Mouse (Mus musculus): ENCODE results near the gene Manba.
A peak's percentile ranks its signal among the peaks of the same experiment; 100 is the strongest.
"Not testable (repeated sequence)": the region's sequence is repeated elsewhere in the genome, so short reads cannot be mapped to it uniquely, and the experiment has no call there.

Gene Manba

DNA sequence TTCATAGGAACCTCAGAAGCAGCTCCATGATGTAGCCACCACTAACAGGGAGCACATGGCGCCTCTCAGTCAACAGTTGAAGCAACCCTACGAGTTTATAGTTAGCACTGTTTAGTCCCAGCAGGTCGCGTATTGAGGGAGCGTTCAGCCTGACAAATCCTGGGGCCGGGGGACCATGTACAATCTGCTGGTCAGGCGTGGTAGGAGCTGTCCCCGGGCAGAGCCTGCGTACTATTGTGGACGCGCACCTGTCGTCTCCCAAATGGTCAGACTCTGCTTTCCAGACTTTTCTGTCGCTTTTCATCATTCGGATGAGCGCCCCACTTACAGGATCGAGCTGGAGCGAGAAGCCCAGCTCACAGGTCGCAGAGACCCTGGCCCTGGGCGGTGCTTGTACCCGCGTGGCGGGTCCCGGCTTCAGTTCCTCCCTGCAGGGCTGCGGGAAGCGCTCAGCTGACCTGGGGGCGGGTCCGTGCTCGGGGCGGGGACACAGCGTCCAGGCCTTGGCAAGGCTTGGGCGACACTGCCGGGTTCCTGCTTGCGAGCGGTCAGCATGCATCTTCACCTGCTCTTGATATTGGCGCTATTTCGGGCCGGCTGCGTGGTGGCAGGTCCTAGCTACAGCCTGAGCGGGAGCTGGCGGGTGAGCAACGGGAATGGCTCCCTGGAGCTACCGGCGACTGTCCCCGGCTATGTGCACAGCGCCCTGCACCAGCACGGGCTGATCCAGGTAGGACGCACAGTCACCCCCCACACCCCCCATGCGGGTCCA is at the start of gene Manba:
TSS of gene Manba (plus strand) at position 484 of the 772 bp plus-strand sequence.
- DNase-seq (ENCODE audit: low spot score in 2 of 2): peak; percentile 45 to 59

DNA sequence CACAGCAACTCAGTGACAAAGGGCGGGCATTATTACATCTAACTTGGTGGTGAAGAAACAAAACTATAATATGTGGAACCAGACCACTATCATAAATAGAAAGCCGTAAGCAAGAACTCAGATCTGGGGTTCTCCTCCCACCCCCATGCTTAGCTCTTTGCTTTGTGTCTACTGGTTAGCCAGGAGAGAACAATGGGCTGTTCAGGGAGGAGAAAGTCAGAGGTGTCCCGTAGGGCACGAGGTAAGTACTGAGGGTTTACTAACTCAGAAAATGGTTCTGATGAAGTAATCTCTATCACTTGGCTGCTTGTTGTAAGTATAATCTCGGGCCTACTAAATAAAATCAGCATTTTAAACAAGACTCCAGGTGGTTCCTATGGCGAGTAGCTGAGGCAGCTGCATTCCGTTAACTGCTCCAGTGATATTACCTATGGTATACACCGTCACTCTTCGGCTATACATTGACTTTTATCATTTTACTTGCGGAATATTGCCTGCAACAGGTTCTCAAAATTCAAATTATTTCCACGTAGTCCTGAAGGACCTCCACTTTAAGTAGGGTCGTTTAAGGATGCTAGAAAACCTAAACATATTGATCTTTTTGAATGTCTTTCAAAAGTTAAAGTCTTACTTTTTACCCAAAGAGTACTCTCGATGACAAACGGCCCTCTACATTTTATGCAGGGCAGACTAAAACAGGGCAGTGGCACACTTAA is 48.4 kb upstream of the Manba start:
- no peak for DNase-seq (ENCODE audit: low spot score in 2 of 2)

DNA sequence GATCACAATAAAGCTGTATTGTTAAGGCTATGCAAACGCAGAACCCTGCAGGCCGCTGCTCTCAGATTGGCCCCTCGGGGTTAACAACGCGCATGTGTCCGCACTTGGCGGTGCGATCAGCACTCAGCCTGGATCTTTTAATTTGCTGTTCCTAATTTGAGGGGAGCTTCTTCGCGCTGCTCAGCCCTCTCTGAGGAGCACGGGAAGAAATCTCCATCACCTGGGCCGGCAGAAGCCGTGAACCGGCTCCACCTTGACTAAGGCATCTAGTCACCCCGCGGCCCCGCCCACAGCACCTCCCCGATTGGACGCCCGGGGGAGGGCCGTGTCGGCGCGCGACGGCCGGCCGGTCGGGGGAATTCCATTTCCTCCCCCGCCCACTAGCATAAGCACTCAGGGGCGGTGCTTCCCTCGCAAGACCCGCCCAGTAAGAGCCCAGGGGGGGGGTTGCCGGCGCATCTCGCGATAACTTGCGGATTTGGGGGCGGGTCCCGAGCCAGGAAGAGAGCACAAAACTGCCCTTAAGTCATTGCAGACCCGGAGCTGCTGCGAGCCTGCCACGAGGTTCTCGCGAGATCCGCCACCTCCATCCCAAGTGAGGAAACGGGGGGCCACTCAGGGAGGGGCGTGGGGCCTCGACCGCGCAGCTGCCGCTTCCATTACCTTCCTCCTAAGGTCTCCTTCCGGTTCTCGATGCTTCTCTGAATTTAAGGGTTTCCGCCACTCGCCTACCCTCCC is 47.5 kb upstream of the Manba start, which contains the start of gene Ube2d3:
TSS of gene Ube2d3 (plus strand) at position 392 of the 738 bp plus-strand sequence.
- peak; percentile 97 to 99 for DNase-seq (ENCODE audit: low spot score in 2 of 2)

DNA sequence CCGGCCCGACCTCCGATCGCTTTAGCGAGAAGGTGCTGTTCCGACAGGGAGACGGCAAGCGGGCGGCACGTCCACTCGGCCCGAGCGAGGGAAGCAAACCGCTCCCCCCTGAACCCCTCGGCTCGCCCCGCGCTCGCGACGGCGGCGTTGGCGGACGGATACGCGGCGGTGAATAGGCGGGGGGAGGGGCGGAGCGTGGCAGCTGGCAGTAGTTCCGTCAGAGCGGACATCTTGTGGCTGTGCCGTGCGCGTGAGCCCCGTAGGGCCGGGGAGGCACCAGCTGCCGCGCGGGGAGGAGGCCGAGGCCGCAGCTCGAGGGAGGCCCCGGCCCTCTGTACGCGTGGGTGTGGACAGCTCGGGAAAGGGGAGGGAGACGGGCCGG is 46.9 kb upstream of the Manba start:
- peak; percentile 88 to 92 for DNase-seq (ENCODE audit: low spot score in 2 of 2)

DNA sequence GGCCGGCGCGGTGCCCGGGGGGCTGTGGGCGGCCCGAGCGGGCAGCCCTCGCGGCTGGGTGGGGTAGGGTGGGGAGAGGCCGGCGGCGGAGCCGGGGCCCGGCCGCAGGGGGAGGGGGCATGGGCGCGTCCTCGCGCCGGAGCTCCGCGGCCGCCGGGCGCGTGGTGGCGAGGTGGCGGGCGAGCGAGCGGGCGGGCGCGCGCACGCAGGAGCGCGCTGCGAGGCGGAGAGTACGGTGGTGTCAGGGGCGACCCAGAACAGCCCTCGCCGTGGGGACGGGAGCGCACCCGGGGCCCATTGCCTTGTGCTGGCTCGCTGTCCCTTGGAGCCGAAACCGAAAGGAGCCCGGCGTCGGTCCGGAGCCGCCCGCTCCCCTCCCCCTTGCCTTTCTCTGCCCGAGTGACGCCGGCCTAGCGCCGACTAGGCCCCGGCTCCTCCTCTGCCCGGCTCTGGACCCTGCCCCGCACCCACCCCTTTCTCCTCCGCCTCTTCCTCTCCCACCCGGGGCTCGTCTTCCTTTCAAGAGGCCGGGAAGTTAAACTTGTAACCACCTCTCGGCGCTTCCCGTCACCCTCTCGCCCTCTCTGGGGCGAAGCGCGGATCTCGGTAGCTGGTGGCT is 46.4 kb upstream of the Manba start:
- peak; percentile 66 to 68 for DNase-seq (ENCODE audit: low spot score in 2 of 2)

DNA sequence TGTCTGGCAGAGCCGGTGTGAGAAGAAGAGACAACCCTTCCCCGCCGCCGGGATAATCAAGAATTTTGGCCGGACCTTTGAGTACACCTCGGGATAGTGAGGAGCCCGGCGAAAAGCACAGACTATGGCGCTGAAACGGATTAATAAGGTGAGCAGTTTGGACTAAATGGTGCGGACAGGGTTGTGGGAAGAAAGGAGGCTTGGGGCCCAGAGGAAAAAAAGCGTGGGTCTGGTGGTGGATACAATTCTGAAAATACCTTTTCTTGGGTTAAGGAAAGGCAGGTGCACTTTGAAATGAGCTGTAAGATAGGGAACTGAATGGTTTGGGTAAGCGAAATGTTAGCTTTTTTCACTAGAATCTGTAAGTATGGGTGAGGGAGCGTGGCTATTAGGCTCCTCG is 45.8 kb upstream of the Manba start:
- no peak for DNase-seq (ENCODE audit: low spot score in 2 of 2)

DNA sequence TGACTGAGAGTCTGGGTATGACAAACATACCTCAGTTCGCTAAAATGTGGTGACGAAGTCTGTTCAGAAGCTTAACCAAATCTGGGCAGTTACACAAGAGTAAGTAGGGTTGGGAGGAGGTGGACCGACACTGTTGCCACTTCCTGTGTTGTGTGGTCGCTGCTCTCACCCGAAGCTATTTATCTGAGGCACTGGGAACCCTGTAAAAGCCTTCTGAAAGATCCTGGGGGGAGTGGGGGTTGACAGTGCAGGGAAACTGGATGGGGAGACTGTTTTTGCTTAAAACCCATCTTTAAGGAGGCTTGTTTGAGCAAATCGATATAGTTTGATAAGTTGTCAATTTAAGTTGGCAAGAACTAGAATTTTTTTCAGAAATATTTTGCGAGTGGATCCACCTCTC is 45.2 kb upstream of the Manba start:
- DNase-seq (ENCODE audit: low spot score in 2 of 2): peak; percentile 40 to 51

DNA sequence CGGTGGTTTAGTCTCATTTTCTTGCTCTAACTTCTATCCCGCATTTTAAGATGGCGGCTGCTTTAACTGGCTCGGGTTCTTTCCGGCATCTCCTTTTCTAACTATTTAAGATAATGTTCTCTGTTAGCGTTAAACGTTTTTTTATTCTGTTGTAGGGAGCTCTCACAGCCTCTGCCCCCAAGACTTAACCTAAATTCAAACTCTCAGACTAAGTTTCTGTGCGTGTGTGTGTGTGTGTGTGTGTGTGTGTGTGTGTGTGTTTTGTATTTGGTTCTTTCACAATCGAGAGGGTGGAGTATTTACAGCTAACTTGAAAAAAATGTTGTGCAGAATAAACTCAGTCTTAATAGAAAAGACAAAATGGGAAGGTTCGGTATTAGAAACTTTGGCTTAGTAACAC is 44.8 kb upstream of the Manba start:
- DNase-seq (ENCODE audit: low spot score in 2 of 2): no peak

DNA sequence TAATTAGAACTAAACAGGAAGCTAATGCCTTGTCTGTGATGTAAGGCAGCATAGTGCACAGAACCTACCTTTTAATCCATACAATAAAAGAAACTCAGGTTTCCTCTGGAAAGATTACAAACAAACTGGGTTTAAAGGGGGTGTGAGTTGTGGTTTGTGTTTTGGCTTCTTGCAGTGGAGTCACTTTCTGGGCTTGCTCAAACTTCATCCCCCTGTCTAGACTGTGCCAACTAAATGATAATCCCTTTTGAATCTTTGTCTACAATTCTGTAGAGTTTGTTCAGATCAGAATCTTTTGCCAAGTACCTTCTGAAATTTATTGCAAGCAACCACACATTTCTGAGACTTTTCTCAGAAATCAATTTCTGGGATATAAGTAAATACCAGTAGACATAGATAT is 40.5 kb upstream of the Manba start:
- no peak for DNase-seq (ENCODE audit: low spot score in 2 of 2)

DNA sequence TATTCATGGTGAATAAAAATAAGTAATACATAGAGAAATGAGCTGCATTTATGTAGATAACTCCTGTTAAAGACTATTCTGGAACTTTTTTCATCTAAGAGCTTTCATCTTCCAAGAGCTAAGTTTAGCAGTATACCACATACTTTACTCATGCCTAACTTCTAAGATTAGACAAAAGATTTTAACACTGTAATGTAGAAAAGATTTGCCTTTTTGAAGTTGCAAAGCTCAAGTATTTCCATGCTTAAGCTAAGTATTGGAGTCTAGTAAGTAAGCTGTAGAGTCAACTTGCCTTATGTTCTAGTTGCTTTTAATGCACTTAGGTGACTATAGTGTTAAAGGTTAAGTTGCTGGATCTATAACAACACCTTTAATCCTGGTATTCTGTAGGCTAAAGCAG is 26.4 kb upstream of the Manba start:
- no peak for DNase-seq (ENCODE audit: low spot score in 2 of 2)

DNA sequence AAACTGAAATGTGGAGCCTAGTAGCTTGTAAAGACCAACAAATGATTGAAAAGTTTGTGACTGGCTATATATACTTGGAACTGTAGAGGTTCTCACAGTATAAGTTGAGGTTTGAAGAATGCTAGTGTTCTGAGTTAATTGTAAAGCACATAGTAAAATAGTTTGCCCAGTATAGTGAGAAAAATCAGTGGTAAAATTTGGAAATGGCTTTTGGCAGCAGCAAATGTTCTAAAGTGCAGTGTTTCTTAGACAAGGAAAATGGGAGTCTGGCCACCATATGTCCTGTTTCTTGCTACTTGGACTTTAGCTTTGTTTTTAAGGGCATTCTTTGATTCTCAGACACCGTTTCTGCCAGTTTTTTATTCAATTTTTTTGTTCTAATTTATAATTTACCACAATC is 17.0 kb upstream of the Manba start:
- no peak for DNase-seq (ENCODE audit: low spot score in 2 of 2)

DNA sequence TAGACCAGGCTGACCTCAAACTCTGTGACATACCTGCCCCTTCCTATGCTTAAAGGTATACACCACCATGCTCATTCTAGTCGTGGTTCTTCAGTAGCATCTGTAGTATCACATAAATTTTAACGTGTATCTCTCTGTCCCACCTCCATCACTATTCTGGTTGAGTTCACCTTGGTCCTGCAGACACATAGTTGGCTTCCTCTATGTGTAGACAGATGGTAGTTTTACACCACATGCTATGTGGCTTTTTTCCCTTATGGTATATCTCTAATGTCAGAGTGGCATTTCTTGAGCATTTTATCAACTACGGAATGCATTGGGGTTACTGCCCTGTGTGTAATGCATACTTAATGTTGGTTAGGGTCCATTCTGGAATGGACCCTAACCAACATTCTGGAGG is 16.3 kb upstream of the Manba start:
- no peak for DNase-seq (ENCODE audit: low spot score in 2 of 2)

DNA sequence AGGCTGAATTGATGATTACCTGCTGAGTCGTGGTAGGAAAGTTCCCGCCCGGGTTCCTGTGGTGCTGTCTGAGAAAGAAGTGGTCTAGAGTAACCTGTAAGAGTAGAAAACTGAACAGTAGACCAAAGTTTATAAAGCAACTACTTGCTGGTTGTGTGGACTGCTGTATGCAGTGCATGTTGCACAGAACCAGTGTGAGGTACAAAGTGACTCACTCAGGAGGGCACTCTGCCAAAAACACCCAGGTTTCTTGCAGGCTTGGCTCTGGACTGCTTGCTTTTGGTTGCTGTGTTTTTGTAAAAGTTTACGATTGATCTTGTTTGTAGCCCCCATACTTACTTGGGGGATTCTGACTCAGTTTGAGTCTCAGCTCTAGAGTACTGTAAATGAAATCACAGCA is 15.4 kb upstream of the Manba start:
- DNase-seq (ENCODE audit: low spot score in 2 of 2): no peak

DNA sequence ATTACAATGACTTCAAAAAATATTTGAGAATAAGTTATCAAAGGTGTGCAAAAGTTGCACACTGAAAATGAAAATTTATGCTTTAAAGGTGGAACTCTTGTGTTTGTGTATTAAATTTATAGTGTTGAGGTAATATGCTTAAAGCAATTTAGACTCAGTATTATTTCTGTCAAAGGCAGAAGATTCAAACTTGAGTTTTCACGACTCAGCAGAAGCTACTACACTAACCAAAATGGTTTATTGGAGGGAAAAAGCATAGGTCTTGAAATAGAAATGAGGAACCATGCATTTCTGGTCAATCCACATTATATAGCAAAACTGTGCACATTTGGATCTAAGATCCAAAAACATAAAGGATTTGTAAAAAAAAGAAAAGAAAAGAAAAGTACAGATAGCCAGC is 14.6 kb upstream of the Manba start:
- DNase-seq (ENCODE audit: low spot score in 2 of 2): no peak

DNA sequence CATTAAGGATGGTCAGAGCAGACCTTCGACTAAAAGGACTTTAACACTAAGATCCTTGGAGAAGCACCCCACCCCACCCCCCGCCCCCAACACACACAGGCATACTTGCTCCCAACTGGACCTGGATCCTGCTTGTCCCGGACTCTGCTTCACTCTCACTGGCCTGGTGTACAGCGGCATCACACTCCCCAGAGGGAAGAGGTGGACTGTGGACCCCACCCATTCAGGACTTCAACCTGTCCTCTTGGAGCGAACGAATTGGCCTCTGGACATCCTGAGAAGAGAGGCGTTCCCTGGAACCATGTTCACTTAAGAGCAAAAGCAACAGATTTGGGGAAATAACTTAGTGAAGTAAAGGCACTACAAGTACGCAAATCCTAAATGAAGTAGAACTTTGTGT is 10.4 kb upstream of the Manba start:
- no peak for DNase-seq (ENCODE audit: low spot score in 2 of 2)

DNA sequence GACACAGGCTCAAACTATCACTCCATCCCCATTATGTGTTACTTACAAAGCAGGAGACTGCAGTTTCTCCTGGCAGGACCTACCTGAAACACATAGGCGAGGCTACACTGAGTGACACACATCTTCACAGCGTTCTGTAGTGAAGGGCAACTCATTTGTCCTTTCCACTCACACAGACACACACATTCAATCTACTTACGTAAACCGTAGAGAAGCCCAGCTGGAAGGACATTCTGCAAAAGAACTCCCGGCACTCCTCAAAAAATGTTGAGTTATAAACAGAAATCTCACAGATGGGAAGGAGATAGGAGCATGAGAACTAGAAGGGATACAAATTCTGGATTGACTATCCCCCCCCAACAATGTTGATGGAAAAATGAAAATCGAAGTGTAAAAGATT is 9.1 kb upstream of the Manba start:
- DNase-seq (ENCODE audit: low spot score in 2 of 2): no peak

DNA sequence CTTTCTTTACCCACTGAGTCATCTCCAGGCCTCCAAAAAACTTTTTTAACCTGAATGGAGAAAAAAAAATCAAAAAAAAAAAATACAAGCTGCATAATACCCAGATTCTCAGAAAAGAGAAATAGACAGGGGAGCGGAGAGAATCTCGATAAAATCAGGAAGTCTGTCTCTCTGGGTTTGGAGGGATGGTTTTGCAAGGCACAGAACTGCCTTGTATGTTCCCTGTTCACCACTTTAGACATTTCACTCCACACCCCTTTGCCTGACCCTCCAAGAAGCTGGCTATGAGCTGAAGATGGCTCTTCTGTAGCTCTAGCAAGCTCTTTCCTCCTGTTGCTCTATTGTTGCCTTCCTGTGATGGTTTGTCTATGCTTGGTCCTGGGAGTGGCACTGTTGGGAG is 8.4 kb upstream of the Manba start:
- no peak for DNase-seq (ENCODE audit: low spot score in 2 of 2)

DNA sequence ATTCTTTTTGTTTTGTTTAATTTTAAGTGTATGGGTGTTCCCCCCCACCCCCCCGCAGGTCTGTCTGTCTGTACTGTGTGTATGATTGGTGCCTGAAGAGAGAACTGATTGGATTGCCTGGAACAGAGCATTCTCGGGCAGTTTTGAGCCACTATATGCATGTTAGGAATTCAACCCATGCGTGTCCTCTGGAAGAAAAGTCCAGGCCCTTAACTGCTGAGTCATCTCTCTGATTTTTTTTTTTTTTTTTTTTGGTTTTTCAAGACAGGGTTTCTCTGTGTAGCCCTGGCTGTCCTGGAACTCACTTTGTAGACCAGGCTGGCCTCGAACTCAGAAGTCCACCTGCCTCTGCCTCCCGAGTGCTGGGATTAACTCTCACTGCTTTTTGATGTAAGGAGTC is 6.3 kb upstream of the Manba start:
- not testable (repeated sequence) for DNase-seq (ENCODE audit: low spot score in 2 of 2)

DNA sequence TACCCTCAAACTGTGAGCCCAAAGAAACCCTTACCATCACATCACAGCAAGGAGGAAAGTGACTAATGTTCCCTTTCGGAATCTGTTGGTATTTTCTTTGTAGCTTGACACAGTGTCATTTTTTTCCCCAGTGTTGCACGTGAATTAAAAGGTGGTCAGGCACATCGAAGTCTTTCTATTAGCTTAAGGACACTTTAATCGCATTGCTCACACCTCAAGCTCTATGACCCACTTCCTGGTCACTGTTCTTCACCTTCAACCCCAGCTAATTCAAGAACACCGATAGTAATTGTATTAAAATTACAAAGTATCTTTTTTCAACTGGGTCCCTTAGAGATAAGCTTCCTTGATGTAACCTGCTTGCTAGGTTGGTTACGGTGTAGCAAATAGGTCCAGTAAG is 4.6 kb upstream of the Manba start:
- no peak for DNase-seq (ENCODE audit: low spot score in 2 of 2)

DNA sequence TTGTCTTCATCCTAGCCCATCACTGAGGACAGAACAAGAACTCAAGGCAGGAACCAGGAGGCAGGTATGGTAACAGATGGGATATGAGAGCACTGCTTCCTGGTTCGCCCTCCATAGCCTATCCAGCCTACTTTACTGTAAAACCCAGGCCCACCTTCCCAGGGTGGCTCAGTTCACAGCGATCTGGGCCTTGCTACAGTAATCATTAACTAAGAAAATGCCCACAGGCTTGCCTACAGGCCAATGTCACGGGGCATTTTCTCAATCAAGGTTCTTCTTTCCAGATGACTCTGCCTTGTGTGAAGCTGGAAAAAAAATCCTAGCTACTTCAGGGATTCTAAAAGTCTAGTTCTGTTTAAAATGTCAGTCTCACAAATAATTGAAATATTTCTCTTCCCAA is 3.8 kb upstream of the Manba start:
- no peak for DNase-seq (ENCODE audit: low spot score in 2 of 2)

DNA sequence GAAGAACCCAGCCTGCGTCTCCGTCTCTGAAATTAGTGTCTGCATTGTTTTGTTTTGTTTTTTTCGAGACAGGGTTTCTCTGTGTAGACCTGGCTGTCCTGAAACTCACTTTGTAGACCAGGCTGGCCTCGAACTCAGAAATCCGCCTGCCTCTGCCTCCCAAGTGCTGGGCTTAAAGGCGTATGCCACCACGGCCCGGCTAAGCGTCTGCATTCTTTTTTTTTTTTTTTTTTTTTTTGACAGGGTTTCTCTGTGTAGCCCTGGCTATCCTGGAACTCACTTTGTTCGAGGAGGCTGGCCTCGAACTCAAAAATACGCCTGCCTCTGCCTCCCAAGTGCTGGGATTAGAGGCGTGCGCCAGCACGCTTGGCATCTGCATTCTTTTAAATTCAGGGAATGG is 761 bp upstream of the Manba start:
- DNase-seq (ENCODE audit: low spot score in 2 of 2): not testable (repeated sequence)

DNA sequence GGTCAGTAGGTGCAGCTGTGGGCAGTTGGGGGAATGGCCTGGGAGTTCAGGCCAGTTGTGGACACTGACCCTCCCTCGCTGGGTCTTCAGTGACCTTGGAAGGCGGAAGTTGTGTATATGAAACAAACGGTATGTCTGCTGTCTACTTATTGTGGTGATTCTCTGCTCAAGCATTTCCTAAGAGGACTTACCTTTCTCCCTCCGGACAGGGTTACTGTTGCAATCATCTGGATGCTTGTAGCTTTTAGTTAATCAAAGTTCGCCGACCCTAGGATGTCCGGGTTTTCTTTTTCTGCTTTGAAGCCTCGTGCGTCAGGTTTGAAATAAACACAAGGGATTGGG is 460 bp downstream of the Manba start:
- DNase-seq (ENCODE audit: low spot score in 2 of 2): no peak

Measured in spleen, postnatal 14 days (tissue).